Mouse (Mus musculus) lung, postnatal 0 days (tissue): ENCODE data around the gene Ascl4. TPM values are rescaled to one million over a fixed set of nuclear protein-coding genes. Genes with fewer than 3 reads are reported as not detected.

ENCODE experiments used
- ATAC-seq: fragments of 200-750 bp; cut with Nextera tagmentation; 2 replicates; pipeline ENCODE4 v1.8.0; 2017; ENCODE audit warnings: moderate library complexity
- DNase-seq: peaks from one replicate; pipeline ENCODE4 v3.0.0-alpha.2; 2016; ENCODE audit warnings: low spot score
- H3K27ac ChIP-seq: fragments of 300-500 bp; sonication (generic); 2 replicates; pipeline ENCODE4 v1.5.1; 2014; ENCODE audit warnings: antibody characterized with exemption, mild to moderate bottlenecking, low read length, mixed read lengths
- H3K27me3 ChIP-seq: fragments of 300-500 bp; sonication (generic); replicated peaks from 2 replicates; pipeline ENCODE4 v1.6.1; 2014; ENCODE audit warnings: low read length, mixed read lengths; ENCODE audit not compliant: insufficient read depth
- H3K36me3 ChIP-seq: fragments of 300-500 bp; sonication (generic); 2 replicates; pipeline ENCODE4 v1.6.1; 2014; ENCODE audit warnings: low read length, mixed read lengths; ENCODE audit not compliant: insufficient read depth
- H3K4me1 ChIP-seq: fragments of 300-500 bp; sonication (generic); 2 replicates; pipeline ENCODE4 v1.6.1; 2014; ENCODE audit warnings: antibody characterized with exemption, low read depth, low read length, mixed read lengths; ENCODE audit not compliant: insufficient read depth
- H3K4me2 ChIP-seq: fragments of 300-500 bp; sonication (generic); replicated peaks from 2 replicates; pipeline ENCODE4 v1.6.1; 2014; ENCODE audit warnings: low read depth, mild to moderate bottlenecking, low read length, moderate library complexity, mixed read lengths
- H3K4me3 ChIP-seq: fragments of 300-500 bp; sonication (generic); 2 replicates; pipeline ENCODE4 v1.5.1; 2014; ENCODE audit warnings: low read depth, low read length
- H3K9ac ChIP-seq: fragments of 300-500 bp; sonication (generic); replicated peaks from 2 replicates; pipeline ENCODE4 v1.6.1; 2014; ENCODE audit warnings: low read depth, mild to moderate bottlenecking
- H3K9me3 ChIP-seq: fragments of 300-500 bp; sonication (generic); 2 replicates; pipeline ENCODE4 v1.6.1; 2016; ENCODE audit warnings: low read length, mixed read lengths
- CTCF ChIP-seq: IDR thresholded peaks from 2 replicates; pipeline ENCODE4 v1.5.1; 2016; ENCODE audit warnings: antibody characterized with exemption, mild to moderate bottlenecking
- EP300 ChIP-seq: IDR thresholded peaks from 2 replicates; pipeline ENCODE4 v1.6.1; 2016; ENCODE audit warnings: antibody characterized with exemption, mild to moderate bottlenecking, control low read depth
- WGBS: fragments of 180-500 bp; shearing (Covaris S2); extraction: QIAGEN DNeasy Blood & Tissue Kit; methylation state at CpG from one replicate; pipeline ENCODE4 v1.1.7; 2014; 5-methylcytosine and 5-hydroxymethylcytosine counted together
- polyA plus RNA-seq: library from polyadenylated mRNA; unstranded; fragments of >200 nt; fragmentation: Nextera tagmentation; extraction: Ambion mirVana; gene quantifications from 2 replicates; pipeline ENCODE4 v1.2.1, GENCODE M21; 2015

Gene Ascl4
- polyA plus RNA-seq, result 0.06 and 0.27 TPM in 2 replicates

DNA sequence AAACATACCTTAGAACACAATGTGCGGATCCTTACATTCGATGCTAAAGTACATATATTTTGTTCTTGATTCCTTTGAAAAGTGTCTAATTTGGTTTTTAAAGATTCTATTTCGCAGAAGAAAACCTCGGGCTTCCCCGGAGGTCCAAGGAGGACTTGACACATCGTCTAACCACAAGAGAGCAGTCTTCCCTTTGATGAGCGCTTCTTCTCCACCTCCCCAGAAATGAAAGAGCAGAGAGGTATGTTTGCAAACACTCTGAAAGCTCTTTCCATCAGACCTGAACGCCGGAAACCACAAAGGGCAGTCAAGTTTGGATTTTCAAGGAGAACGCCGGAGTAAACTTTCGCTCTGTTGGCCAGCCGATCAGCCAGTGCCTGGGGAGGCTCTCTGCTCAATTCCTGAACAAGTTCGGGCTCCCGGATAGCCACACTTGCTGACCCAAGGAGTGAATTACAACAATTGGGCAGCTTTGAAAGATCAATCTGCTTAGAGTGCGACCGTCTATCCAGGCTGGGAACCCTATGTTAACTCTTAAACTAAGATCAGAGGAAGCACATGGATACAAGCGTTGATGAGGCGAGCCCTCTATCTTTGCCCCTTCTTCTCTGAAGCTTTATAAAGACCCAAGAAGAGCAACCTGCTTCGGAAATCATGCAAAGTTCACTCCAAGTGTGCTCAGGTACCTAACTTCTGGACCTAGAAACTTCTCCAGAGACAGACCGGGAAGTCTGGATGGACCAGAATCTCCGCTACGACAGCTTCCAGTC lies at the start of gene Ascl4:
TSS of gene Ascl4 (plus strand) at position 6 of the 770 bp plus-strand sequence.
- TF ChIP-seq EP300 (no peak), CTCF (peak; percentile 7; the same call in 1 of the 2 replicates)
- no peak within 1 kb of the TSS for H3K9ac ChIP-seq
- no peaks in the 10 kb centered on the region for H3K36me3 ChIP-seq
- ATAC-seq, result no peak; the same call in 1 of the 2 replicates
- peak within 1 kb of the TSS; percentile 49 for H3K4me3 ChIP-seq
- H3K27ac ChIP-seq, result no peak within 1 kb of the TSS
- peak; percentile 22 for DNase-seq
- H3K27me3 ChIP-seq, result peaks cover 5% of the 10 kb centered on the region; the same call in 1 of the 2 replicates
- under 1% methylated on average over 23 of the region's 23 CpGs for WGBS
- H3K4me1 ChIP-seq, result no peaks in the 10 kb centered on the region; the same call in 1 of the 2 replicates
- H3K9me3 ChIP-seq, result no peaks in the 10 kb centered on the region
- peak within 1 kb of the TSS; percentile 95 for H3K4me2 ChIP-seq

DNA sequence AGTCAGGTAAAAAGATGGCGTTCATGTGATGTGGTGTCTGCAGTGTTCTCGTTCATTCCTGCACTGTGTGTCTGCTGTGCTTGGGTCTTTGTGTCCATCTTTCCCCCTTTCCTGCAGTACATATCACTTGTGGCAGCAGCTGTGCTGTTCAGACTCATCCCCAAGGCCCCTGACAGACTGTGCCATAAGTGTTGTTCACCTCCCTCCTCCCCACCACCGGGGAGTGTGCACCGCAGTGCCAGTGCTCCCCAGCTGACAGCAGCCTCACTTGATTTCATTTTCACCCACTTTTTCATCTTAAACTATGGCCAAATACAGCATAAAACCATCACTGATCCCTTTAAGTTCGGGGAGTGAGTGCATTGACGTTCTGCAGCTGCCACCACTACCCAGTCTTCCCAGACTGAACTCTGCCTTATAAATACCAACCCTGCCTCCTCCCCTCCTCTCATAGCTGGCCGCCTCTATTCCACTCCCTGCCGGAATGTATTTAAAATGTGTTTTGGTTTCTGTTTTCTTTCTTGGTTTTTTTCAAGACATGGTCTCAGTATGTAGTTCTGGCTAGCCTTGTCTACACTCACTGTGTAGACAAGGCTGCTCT lies 47.5 kb upstream of the Ascl4 start:
- 70% methylated on average over 8 of the region's 8 CpGs for WGBS
- Histone ChIP-seq H3K4me3 (no peak overlapping the region), H3K27ac (no peak overlapping the region), H3K4me1 (no peaks in the 10 kb centered on the region; the same call in 1 of the 2 replicates), H3K9ac (no peak overlapping the region), H3K36me3 (peaks cover 41% of the 10 kb centered on the region), H3K9me3 (no peaks in the 10 kb centered on the region), H3K4me2 (no peak overlapping the region), H3K27me3 (no peaks in the 10 kb centered on the region)
- TF ChIP-seq EP300 (no peak), CTCF (no peak)
- peak; percentile 44 for DNase-seq
- peak; percentile 66 for ATAC-seq

DNA sequence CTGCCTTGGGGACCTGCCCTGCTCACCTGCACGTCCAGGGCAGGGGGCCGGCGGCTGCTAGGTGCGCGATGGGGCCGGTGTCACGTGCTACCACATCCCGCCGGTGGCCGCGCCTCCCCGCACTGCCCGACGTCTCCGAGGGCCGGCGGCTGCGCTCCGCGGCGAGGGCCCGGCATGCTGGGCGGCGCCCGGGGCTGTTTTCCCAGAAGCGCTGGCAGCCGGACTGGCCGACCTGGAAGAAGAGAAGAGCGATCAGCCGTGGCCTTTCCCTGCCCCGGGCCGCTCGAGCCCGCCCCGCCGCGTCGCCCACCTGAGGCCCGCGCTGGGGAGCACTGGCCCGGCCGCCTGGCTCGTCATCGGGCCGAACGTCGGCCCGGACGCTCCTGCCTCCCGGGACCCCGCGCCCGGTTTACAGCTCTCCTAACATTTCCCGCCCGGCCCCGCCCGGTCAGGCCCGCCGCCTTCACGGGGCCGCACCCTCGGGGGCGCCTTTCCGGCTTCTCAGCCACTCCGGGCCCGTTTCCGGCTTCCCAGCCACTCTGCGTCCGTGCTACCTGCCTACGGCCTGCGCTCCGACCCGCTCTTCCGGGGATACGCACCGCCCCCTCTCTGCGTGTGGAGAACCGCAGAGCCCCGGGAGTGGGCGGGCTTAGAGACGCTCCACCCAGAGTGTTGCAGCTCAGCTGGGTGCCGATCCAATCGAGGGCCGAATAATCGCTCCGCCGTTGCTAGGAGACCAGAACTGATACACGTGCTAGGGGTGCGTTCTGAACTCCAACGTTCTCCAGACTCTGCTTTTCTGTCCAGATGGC lies 10.8 kb upstream of the Ascl4 start, which contains the start of gene Prdm4:
TSS of gene Prdm4 (minus strand) at position 645 of the 812 bp plus-strand sequence.
- peak; percentile 99 for DNase-seq
- Histone ChIP-seq H3K4me2 (peak within 1 kb of the TSS; percentile 83), H3K27me3 (no peaks in the 10 kb centered on the region), H3K4me1 (no peaks in the 10 kb centered on the region), H3K27ac (peak within 1 kb of the TSS; percentile 92), H3K36me3 (peaks cover 12% of the 10 kb centered on the region; the same call in 1 of the 2 replicates), H3K9me3 (no peaks in the 10 kb centered on the region), H3K4me3 (peak within 1 kb of the TSS; percentile 92), H3K9ac (peak within 1 kb of the TSS; percentile 83)
- no peak for TF ChIP-seq EP300
- peak; percentile 61 for TF ChIP-seq CTCF
- WGBS, result under 1% methylated on average over 56 of the region's 90 CpGs
- ATAC-seq, result peak; percentile 99

GRCm38 (mm10) chr10:85928499-85929207 lies 1.2 kb downstream of the Ascl4 start:
- Histone ChIP-seq H3K27me3 (peaks cover 5% of the 10 kb centered on the region; the same call in 1 of the 2 replicates), H3K4me1 (no peaks in the 10 kb centered on the region; the same call in 1 of the 2 replicates), H3K4me2 (peak overlapping the region; percentile 95), H3K27ac (no peak overlapping the region), H3K9me3 (no peaks in the 10 kb centered on the region), H3K4me3 (peak overlapping the region; percentile 49), H3K36me3 (no peaks in the 10 kb centered on the region), H3K9ac (no peak overlapping the region)
- 5% methylated on average over 61 of the region's 63 CpGs for WGBS
- ATAC-seq, result peak; percentile 85
- DNase-seq, result peak; percentile 77
- TF ChIP-seq EP300 (no peak), CTCF (peak; percentile 66)

GRCm38 (mm10) chr10:85929208-85929591 lies 1.7 kb downstream of the Ascl4 start:
- Histone ChIP-seq H3K4me2 (no peak overlapping the region), H3K9me3 (no peaks in the 10 kb centered on the region), H3K36me3 (no peaks in the 10 kb centered on the region), H3K4me1 (no peaks in the 10 kb centered on the region; the same call in 1 of the 2 replicates), H3K4me3 (no peak overlapping the region), H3K27me3 (peaks cover 5% of the 10 kb centered on the region; the same call in 1 of the 2 replicates), H3K27ac (no peak overlapping the region), H3K9ac (no peak overlapping the region)
- ATAC-seq (no peak), DNase-seq (no peak)
- no peak for TF ChIP-seq EP300
- no peak for TF ChIP-seq CTCF
- WGBS, result 40% methylated on average over 11 of the region's 11 CpGs
